Mouse (Mus musculus): ENCODE measurements at regions not wholly inside any gene's neighbourhood (a gene's known extent, or its start where the extent isn't known, plus 50 kb on each side); places are given as distances from the start of the nearest gene placed in this dataset.
"Not testable (repeated sequence)": the region's sequence is repeated elsewhere in the genome, so short reads cannot be mapped to it uniquely, and the experiment has no call there.

DNA sequence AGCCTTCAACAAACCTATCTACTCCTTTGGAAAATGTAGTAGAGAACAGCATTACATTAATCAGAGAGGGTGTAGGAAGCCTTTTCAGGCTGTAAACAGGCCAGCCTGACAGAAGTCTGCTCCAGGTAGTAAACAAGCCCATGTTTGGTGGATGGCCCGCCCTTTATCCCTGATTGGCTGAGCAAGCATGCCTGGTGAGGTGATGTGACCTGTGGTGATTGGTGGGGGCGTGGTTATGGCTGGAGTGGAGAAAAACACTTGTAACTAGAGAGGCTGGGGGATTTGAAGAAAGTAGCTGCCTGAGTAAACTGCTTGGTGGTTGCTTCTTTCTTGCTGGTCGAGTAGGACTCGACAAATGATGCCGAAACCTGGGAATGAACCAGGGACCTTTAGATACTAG is 621.3 kb upstream of the Dsel start:
- not testable (repeated sequence) for DNase-seq (ENCODE audit: low spot score)

DNA sequence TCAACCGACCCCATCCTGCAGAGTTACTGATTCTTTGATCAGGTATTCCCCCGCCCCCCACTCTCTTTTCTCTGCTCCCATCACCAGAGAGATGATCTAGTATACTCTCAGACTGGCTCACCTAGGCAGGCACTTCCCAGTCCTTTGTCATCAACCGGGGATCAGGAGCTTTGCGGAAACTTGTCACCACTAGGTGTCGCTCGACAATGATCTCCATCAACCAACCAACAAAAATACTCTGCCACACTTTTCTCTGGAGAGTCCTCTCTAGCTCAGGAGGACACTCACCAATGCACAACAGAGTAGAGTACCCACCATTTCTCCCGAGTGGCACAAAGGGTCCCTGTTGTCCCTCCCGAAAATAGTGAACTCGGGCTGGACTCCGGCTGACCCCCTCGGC is 591.3 kb upstream of the Dsel start:
- DNase-seq (ENCODE audit: low spot score), result peak; percentile 86

DNA sequence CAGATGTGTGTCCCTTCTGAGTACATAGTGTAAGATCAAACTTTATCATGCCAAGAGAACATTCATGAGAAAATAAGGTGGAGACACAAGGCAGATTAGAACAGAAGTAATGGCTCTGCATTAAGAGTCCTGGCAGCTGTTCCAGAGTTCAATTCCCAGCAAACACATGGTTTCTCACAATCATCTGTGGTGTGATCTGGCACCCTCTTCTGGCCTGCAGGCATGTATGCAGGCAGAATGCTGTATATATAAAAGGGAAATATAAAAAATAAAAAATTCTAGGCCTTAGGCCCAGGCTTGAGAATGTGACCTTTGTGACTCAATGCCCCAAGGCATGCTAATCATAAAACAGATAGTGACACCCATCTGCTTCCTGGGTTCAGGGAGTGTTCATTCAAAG is 587.7 kb upstream of the Dsel start:
- DNase-seq (ENCODE audit: low spot score), result no peak

DNA sequence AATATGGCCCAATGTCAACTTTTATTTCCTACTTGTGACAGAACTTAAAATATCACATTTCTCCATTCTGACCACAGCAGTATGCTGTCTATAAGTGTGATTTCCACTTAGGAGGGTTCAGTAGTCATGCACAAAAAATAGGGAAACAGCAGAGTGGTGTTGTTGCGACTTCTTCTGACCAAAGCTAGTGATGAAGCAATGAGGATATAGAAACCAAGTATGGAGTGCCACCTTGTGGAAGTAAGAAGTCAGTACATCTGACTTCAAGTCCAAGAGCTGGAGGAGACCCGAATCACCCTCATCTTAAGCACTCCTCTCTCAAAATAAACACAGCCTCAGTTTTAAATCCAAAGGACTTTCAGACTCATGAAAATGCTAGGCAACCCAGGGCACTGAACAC is 586.9 kb upstream of the Dsel start:
- DNase-seq (ENCODE audit: low spot score), result peak; percentile 52

DNA sequence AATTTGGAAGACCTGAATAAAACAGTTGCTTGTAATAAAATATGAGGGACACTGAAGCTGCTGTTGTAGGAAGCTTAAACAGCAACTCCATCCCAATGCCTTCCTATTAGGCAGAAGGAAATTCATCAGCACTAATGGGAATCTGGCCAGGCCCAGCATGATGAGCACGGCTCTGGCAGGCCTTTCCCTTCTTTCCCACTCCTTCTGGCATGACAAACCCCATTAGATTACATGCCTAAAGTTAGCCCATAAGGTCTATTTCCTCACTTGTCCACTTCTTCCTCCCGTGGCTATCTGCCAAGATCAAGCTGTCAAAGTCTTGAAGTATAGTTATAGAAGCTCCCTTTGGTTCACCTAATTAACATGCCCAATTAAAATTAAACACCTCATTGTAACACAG is 574.4 kb upstream of the Dsel start:
- DNase-seq (ENCODE audit: low spot score), result no peak

DNA sequence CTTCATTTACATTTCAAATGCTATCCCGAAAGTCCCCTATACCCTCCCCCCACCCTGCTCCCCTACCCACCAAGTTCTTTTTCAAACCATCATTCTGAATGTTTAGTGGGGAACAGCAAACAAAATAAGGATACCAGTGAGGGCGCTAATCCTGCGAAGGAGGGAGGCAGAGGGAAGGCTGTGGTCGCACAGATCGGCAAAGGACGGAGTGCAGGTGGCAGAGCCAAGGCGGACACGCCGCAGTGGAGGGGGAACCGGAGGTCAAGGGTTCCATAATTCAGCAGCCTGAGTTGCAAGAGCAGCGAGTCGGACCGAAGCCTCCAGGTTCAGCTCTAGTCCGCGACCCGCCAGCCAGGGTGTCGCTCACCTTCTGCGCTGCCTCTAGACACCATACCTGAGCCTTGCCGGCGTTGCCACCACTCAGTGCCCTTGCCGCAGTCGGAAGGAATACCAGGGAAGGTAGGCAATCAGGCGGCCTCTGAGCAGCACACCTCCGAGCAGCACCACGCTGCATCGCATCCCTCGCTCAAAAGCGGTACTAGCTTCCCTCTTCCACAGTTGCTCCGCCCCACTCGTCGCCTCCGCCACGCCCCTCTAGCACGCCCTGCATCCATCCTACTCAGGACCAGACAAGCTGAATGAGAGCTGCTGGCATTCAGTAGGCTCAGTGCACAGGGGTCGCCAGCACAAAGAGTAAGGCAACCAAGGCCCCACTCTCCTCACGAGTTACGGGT is 551.8 kb upstream of the Dsel start:
- peak; percentile 71 for DNase-seq (ENCODE audit: low spot score)

DNA sequence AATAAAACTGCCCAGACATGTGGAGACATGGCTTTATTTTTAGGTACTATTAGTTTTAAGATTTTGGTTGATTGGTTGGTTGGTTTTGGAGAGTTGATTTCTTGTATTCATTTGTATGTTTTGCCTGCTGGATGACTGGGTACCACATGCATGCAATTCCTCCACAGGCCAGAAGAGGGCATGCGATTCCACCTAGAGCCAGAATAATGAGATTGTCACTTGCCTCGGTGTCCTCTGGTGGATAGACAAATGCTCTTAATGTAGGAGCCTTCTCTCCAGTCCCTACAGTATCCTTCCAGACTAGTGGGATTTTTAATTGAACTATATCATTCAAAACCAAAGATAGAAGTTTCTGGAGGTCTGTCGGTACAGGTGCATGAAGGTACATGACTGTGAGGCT is 524.1 kb upstream of the Dsel start:
- peak; percentile 72 for DNase-seq (ENCODE audit: low spot score)

DNA sequence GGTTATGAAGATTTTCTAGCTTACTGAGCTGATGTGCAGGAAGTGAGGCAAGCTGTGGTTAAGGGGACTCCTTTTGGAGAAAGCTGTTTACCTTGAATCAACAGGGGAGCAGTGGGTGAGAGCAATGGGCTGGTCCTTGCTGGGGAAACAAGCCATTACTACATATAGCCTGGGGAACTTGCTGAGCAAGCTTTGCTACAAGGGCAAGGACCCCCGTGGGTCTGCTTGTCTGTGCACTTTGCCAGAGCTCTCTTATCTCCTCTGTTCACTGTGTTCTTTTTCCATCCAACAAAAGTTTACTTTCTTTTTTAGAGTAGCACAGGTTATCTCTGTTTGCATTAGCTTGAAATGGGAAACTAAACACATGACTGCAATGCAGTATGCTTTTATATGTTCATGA is 519.3 kb upstream of the Dsel start:
- no peak for DNase-seq (ENCODE audit: low spot score)

DNA sequence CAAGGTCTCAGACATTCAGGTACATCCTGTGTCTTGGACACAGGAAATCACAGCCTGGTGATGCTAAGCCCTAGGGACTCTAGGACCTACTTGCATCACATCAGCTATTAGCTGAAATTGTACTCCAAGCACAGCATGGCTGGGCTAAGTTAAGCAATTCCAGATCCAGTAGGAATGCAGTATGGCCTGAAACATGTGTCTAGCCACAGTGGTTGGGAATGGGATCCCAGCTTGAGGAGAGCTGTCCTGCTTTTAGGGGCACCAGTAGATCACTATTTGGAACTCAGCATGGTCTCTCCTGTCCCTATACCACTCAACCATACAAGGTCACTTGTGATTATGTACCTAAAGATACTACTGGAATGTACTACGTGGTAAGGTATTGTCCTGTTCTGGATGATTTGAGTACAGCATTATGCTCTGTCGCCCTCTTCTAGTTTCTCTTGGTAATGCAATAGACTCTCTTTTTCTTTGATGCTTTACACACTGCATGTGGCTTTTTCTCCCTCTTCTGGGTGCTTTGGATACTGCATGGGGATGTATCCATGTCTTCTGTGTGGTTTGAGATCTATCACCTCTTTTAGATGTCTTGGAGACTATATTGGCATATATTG is 515.0 kb upstream of the Dsel start:
- DNase-seq (ENCODE audit: low spot score), result peak; percentile 78

DNA sequence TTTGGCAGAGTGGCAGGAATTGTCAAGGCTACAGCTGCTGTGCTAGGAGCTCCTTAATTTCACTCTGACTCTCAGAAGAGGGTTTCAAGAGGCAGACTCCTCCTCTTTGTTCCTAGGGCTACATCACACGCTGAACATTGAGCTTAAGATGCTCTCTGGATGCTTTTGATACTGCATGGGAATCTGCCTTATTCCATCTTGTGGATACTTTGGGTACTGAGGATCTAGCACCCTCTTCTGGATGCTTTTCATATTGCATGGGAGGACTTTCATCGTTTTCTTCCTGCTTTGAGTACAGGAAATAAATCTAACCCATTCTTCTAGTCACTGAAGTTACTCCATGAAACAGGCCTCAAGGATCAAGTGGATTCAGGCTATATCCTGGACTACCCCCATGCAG is 513.9 kb upstream of the Dsel start:
- peak; percentile 85 for DNase-seq (ENCODE audit: low spot score)

DNA sequence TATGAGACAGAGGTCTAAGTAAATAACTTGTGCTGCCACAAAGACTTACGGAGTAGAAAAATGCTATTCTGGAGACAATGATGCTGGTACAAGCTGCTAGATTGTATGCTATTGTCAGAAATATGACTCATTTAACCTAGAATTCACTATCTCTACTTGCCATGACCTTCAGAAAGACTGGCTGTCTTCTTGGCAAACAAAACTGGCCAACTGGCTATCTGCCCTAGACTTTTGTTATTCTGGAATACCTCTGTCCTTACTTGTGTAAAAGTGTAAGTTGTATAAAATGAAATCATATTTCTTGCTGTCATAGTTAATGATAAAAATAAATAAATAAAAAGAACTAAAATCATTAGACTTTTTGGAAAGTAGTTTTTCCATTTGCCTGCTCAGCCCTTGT is 491.1 kb upstream of the Dsel start:
- no peak for DNase-seq (ENCODE audit: low spot score)

All from retina, embryonic 14.5 days (tissue).